Mouse (Mus musculus): Measurements from ENCODE around the gene Tmem135.

Tmem135 gene

DNA sequence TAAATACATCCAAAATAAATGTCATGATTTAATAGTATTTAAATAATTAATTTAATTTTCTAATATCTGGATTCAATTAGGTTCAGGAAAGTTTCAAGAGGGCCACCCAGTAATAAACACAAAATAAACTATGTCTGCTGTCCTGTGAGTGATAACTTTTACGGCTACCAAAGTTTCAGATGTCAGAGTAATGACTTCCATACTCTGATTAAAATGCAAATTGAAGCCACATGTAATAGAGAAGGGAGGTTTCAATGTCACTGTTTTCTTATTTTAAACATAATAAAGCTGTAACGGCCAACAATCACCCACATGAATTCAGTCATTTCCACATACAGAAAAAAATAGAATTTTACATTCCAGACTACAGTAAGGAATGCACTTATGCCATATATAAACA lies 145.2 kb downstream of the Tmem135 start:
- in situ Hi-C loops (cut with MboI, MseI), result no loop called here

GRCm38 (mm10) chr7:89257871-89258502 lies 146.0 kb downstream of the Tmem135 start:
- in situ Hi-C loops (cut with MboI, MseI), result no loop called here

DNA sequence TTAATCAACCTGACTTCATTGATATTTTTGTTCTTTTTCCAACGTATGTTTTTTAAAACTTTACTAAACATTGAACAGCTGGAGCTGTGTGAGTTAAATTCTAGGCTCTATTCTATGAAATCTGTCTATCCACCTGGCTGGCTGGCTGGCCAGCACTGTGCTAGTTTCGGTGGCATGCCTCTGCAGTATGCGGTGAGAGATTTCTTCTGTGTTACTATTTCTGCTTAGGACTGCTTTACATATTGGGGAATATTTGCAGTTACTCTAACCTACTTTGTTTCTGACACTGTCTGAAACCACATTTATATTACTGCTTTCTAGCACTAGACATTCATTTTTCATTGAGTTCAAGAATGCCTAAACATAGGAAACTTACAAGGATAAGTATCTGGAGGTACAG lies 150.2 kb downstream of the Tmem135 start:
- in situ Hi-C loops (cut with MboI, MseI), result no loop called here

DNA sequence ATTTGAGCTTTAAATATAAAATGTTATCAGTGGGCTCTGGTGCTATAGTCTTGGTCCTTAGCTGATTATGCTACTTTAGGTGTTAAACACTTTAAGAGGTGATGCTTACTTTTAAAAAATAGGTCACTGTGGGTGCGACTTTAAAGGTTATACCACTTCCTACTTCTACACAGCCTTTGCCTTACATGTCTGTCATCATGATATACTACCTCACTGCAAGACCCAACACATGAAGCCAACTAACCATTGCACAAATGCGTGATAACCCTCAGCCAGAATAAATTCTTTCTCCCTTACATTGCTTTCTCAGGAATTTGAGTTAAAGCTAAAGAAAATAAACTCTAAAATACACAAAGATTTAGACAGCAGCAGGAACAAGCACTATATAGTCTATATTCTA lies 150.7 kb downstream of the Tmem135 start:
- in situ Hi-C loops (cut with MboI, MseI), result no loop called here

- in situ Hi-C loops (cut with MboI, MseI), result no loop called here
These were observed 152.1 kb downstream of the Tmem135 start for GRCm38 (mm10) chr7:89251880-89252453.

- in situ Hi-C loops (cut with MboI, MseI), result loop anchor here in 1 of 2 experiments (5.0 to 25.0 kb wide), 2 partner anchors 94 to 1036 kb away; no protein-coding TSS in a partner anchor
These were observed 155.7 kb downstream of the Tmem135 start for GRCm38 (mm10) chr7:89248135-89248850.

GRCm38 (mm10) chr7:89247012-89247710 lies 156.9 kb downstream of the Tmem135 start:
- in situ Hi-C loops (cut with MboI, MseI), result loop anchor here in 1 of 2 experiments (5.0 to 25.0 kb wide), 2 partner anchors 95 to 1035 kb away; no protein-coding TSS in a partner anchor

DNA sequence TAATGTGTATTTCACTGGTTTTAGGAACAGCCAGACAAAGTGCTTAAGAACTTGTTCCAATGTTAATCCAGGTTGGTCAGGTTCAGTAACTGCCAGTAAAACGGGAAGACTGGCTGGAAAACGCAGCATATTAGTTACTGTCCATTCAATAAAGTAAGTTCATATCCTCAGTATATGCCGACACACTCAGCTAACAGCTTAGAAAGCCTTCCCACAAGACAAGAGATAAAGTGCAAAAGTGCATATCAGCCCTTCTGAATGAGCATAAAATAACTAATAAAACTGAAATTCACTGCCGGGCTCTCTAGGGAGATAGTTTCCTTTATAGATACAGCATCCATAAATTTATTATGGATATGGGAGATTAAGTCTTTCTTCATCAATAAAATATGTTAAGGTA lies 161.5 kb downstream of the Tmem135 start:
- in situ Hi-C loops (cut with MboI, MseI), result loop anchor here in 1 of 2 experiments (25.0 kb wide), 1 partner anchor 1030 kb away; no protein-coding TSS in a partner anchor

- in situ Hi-C loops (cut with MboI, MseI), result loop anchor here in 1 of 2 experiments (25.0 kb wide), 1 partner anchor 1030 kb away; no protein-coding TSS in a partner anchor
These were observed 161.9 kb downstream of the Tmem135 start for GRCm38 (mm10) chr7:89242143-89242542.

- in situ Hi-C loops (cut with MboI, MseI), result loop anchor here in 1 of 2 experiments (25.0 kb wide), 1 partner anchor 1027 kb away; no protein-coding TSS in a partner anchor
These were observed 164.4 kb downstream of the Tmem135 start for GRCm38 (mm10) chr7:89239592-89239991.

- in situ Hi-C loops (cut with MboI, MseI), result loop anchor here in 1 of 2 experiments (25.0 kb wide), 1 partner anchor 1024 kb away; no protein-coding TSS in a partner anchor
These were observed 167.4 kb downstream of the Tmem135 start for GRCm38 (mm10) chr7:89236592-89236991.

- in situ Hi-C loops (cut with MboI, MseI), result loop anchor here in 1 of 2 experiments (25.0 kb wide), 1 partner anchor 1024 kb away; no protein-coding TSS in a partner anchor
These were observed 168.0 kb downstream of the Tmem135 start for GRCm38 (mm10) chr7:89235974-89236507.

- in situ Hi-C loops (cut with MboI, MseI), result loop anchor here (5.0 to 25.0 kb wide), 2 partner anchors 60 to 1020 kb away; no protein-coding TSS in a partner anchor
These were observed 171.4 kb downstream of the Tmem135 start for GRCm38 (mm10) chr7:89232499-89233145.

DNA sequence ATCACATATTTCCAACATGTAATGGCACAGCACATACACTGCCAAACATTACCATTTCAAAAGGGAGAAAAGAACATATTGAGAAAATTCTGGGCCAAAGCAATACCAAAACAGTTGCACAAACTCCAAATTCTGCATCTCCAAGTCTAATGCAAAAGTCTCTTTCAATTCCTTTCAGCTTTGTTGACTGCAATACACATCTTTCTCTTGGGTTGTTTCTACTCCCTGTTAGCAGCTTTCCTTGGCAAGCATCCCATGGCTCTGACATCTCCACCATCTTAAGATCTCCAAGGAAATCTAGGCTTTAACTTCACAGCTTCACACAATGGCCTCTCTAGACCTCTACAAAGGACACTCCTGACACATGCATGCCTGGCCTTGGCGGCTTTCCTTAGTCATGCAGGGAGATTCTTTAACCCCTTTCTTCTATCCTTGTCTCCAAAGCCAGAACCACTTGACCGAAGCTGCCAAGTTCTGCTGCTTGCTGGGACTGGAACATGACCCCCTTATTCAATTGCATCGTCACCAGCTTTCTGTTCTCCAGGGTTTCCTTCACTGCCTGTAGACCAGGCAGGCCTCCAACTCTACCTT lies 172.7 kb downstream of the Tmem135 start:
- in situ Hi-C loops (cut with MboI, MseI), result loop anchor here (5.0 to 25.0 kb wide), 2 partner anchors 59 to 1019 kb away; no protein-coding TSS in a partner anchor

DNA sequence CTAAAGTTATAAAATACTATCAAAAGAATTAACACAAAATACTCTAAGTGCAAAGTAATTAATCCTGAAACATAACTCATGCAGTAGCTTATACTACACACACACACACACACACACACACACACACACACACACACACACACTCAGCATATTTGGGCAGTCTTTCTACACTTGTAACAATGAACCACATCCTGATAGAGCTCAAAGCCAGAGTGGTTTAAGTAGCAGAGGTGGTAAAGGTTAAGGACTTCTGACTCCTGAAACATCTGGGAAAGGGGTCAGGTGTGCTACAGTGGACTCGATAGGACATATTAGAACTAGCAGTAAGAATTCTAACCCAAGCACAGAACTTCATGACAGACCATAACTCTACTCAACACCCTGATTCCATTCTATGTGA lies 181.4 kb downstream of the Tmem135 start:
- in situ Hi-C loops (cut with MboI, MseI), result no loop called here

DNA sequence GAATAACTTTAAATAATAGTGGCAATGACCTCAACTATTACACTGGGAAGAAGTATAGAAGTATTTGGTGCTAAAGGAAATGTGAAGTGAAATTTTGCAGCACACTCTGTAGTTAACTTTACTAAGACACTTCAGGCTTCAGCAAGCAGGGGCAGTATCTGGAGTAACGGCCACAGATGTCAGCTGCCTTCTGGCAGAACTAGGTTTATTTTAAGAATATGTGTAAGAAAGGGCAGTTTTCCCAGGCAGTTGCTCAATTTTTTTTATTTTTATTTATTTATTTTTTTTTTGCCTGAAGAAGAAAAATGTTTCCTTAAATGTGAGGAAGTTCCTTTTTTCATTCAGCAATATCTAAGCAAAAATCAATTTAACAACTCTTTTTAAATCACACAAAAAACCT lies 187.4 kb downstream of the Tmem135 start:
- in situ Hi-C loops (cut with MboI, MseI), result no loop called here

DNA sequence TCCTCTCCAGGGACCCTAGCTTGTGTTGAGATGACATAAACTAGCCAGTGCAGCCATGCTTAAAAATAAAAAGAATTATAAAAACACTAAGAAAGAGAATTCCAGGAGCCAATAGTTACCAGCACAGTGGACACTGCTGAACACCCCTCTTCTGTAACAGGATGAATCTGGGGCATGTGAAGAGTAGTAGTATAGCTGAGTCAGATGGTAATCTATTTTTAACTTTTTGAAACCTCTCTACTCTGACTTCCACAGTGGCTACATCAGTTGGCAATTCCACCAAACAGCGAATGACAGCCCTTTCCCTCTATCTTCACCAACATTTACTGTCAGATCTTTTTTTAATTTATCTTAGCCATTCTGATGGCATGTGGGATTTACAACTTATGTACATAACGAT lies 187.9 kb downstream of the Tmem135 start:
- in situ Hi-C loops (cut with MboI, MseI), result no loop called here

DNA sequence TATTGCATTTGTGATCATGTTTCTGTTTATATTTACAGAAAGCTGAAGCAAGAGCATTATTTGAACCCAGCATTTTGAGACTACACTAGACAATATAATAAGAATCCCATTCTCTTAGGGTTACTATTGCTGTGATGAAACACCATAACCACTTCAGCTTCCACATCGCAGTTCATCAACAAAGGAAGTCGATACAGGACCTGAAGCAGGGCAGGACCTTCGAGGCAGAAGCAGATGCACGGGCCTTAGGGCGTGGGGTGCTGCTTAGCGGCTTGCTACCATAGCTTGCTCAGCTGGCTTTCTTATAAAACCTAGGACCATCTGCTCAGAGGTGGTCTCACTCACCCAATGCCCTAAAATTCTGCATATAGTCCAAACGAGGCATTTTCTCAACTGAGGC lies 188.3 kb downstream of the Tmem135 start:
- in situ Hi-C loops (cut with MboI, MseI), result no loop called here

- in situ Hi-C loops (cut with MboI, MseI), result no loop called here
These were observed 193.5 kb downstream of the Tmem135 start for GRCm38 (mm10) chr7:89210506-89210905.

DNA sequence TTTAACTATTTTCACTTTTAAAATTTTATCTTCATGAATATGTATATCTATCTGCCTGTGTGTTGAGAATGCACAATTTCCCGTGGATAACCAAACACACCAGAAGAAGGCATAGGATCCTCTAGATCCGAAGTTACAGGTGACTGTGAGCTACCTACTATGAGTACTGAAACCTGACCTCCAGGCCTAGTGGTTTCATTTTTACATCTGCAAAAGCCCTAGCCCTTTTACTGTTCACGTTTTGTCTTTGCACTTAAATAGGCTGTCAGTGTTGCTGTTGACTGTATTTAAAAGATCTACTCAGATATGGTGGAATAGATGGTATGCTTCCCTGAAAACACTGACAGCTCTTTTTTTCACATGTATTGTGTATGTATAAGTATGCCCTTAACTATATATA lies 197.9 kb downstream of the Tmem135 start:
- in situ Hi-C loops (cut with MboI, MseI), result no loop called here

Data from T-helper 17 cell (primary cell).